ENCODE assay signal across 9 mouse cellular contexts in genomic region chr2:35215363-35215762, GRCm38 (mm10). TPM values are rescaled to one million over a fixed set of nuclear protein-coding genes. Genes with fewer than 3 reads are reported as not detected.
A peak's percentile ranks its signal among the peaks of the same experiment; 100 is the strongest.
DNase-seq lines count a peak whose midpoint lies in the region; ATAC-seq and TF ChIP-seq lines count a peak whose summit lies in the region.
"Had no signal": no experiment of that assay in that cellular context is flagged by ENCODE, and none has a peak within 500 bp of the region (broad histone marks: within the 10 kb centered on the region; RNA-seq: fewer than 3 reads in every experiment).

No protein-coding gene starts in this region.

- no peak overlapping the region for H3K9ac ChIP-seq in embryonic facial prominence, embryonic 12.5 days
- no peak overlapping the region for H3K9ac ChIP-seq in midbrain, embryonic 14.5 days (replicated peaks; ENCODE audit: low read length)
- H3K9ac ChIP-seq in intestine, postnatal 0 days (ENCODE audit: low read depth, low read length), result no peak overlapping the region
- H3K9ac ChIP-seq: liver, embryonic 15.5 days had no signal

- H3K4me3 ChIP-seq in embryonic facial prominence, embryonic 12.5 days, result no peak overlapping the region
- H3K4me3 ChIP-seq in midbrain, embryonic 14.5 days (replicated peaks; ENCODE audit: low read depth, low read length), result no peak overlapping the region
- no peak overlapping the region for H3K4me3 ChIP-seq in intestine, postnatal 0 days (ENCODE audit: low read depth, low read length)
- H3K4me3 ChIP-seq: liver, embryonic 15.5 days had no signal

- 47% methylated on average over 14 of the region's 14 CpGs for WGBS in embryonic facial prominence, embryonic 12.5 days
- 22% methylated on average over 14 of the region's 14 CpGs for WGBS in midbrain, embryonic 14.5 days
- WGBS in intestine, postnatal 0 days, result 84% methylated on average over 14 of the region's 14 CpGs

- H3K4me1 ChIP-seq in embryonic facial prominence, embryonic 12.5 days, result peaks cover 13% of the 10 kb centered on the region; the same call in 1 of the 2 replicates
- 0 out of 2 replicates have a peak, but pooled peaks cover 3% of the 10 kb centered on the region for H3K4me1 ChIP-seq in midbrain, embryonic 14.5 days (ENCODE audit: control insufficient read depth, insufficient read depth, low read length)
- H3K4me1 ChIP-seq in intestine, postnatal 0 days (replicated peaks; ENCODE audit: control insufficient read depth, insufficient read depth, low read length), result no peaks in the 10 kb centered on the region

- no peak for TF ChIP-seq CTCF in intestine, postnatal 0 days (IDR thresholded peaks at IDR 0.05; ENCODE audit: low read depth)

- peak; percentile 34 for DNase-seq in layer of hippocampus, adult 11-12 months (ENCODE audit: low spot score)
- DNase-seq in layer of hippocampus, adult 9-10 months (ENCODE audit: low spot score), result no peak
- DNase-seq in kidney, adult 11 months, result peak; percentile 47
- peak; percentile 23 for DNase-seq in midbrain, embryonic 14.5 days
- DNase-seq in thymus, postnatal 25 days, result no peak
- DNase-seq in Muller cell, postnatal 12 days (ENCODE audit: inconsistent ontology term), result no peak

- H3K27ac ChIP-seq in embryonic facial prominence, embryonic 12.5 days, result peak overlapping the region; percentile 69; the same call in 1 of the 2 replicates
- H3K27ac ChIP-seq in midbrain, embryonic 14.5 days (replicated peaks; ENCODE audit: low read depth, low read length), result no peak overlapping the region
- no peak overlapping the region for H3K27ac ChIP-seq in intestine, postnatal 0 days (ENCODE audit: low read depth, low read length)
- H3K27ac ChIP-seq: liver, embryonic 15.5 days had no signal

- H3K36me3 ChIP-seq in embryonic facial prominence, embryonic 12.5 days, result no peaks in the 10 kb centered on the region
- H3K36me3 ChIP-seq in midbrain, embryonic 14.5 days (ENCODE audit: control insufficient read depth, insufficient read depth, low read length), result no peaks in the 10 kb centered on the region
- H3K36me3 ChIP-seq in intestine, postnatal 0 days (ENCODE audit: control insufficient read depth, insufficient read depth), result no peaks in the 10 kb centered on the region
- H3K36me3 ChIP-seq: liver, embryonic 15.5 days had no signal

- ATAC-seq in embryonic facial prominence, embryonic 12.5 days (ENCODE audit: insufficient number of reproducible peaks, insufficient read depth, low FRiP score, low TSS enrichment), result 0 out of 2 replicates have a peak, but pooled peaks have one; percentile 29
- no peak for ATAC-seq in midbrain, embryonic 14.5 days (ENCODE audit: low FRiP score, low TSS enrichment)
- ATAC-seq in intestine, postnatal 0 days, result no peak

- H3K4me2 ChIP-seq in embryonic facial prominence, embryonic 12.5 days (replicated peaks), result peak overlapping the region; percentile 23; the same call in 1 of the 2 replicates
- H3K4me2 ChIP-seq in midbrain, embryonic 14.5 days (ENCODE audit: low read length), result peak overlapping the region; percentile 33
- H3K4me2 ChIP-seq in intestine, postnatal 0 days (replicated peaks; ENCODE audit: low read depth), result no peak overlapping the region

- H3K9me3 ChIP-seq in embryonic facial prominence, embryonic 12.5 days, result no peaks in the 10 kb centered on the region
- H3K9me3 ChIP-seq in midbrain, embryonic 14.5 days (ENCODE audit: control insufficient read depth, low read length), result no peaks in the 10 kb centered on the region
- no peaks in the 10 kb centered on the region for H3K9me3 ChIP-seq in intestine, postnatal 0 days (ENCODE audit: control insufficient read depth)
- H3K9me3 ChIP-seq: liver, embryonic 15.5 days had no signal

- H3K27me3 ChIP-seq in embryonic facial prominence, embryonic 12.5 days, result peaks cover 6% of the 10 kb centered on the region; the same call in 1 of the 2 replicates
- no peaks in the 10 kb centered on the region for H3K27me3 ChIP-seq in midbrain, embryonic 14.5 days (ENCODE audit: control insufficient read depth, insufficient read depth, low read length)
- no peaks in the 10 kb centered on the region for H3K27me3 ChIP-seq in intestine, postnatal 0 days (replicated peaks; ENCODE audit: control insufficient read depth, insufficient read depth, low read length)

RNA-seq across cellular contexts. Expression of gene Rab14, which starts 14.4 kb away (rescaled TPM):
- polyA plus RNA-seq in embryonic facial prominence, embryonic 12.5 days (2016; fragmentation: Nextera tagmentation; extraction: Ambion mirVana), result 317 and 329 TPM in 2 replicates
- 401 and 415 TPM in 2 replicates for polyA plus RNA-seq in midbrain, embryonic 14.5 days (2014; fragmentation: Nextera tagmentation; extraction: Ambion mirVana)
- polyA plus RNA-seq in intestine, postnatal 0 days (2015; fragmentation: Nextera tagmentation; extraction: Ambion mirVana), result 364 and 399 TPM in 2 replicates

RNA-seq across cellular contexts. Expression of gene Gsn, which starts 40.8 kb away (rescaled TPM):
- 130 and 133 TPM in 2 replicates for polyA plus RNA-seq in embryonic facial prominence, embryonic 12.5 days (2016; fragmentation: Nextera tagmentation; extraction: Ambion mirVana)
- 8.8 and 18.9 TPM in 2 replicates for polyA plus RNA-seq in midbrain, embryonic 14.5 days (2014; fragmentation: Nextera tagmentation; extraction: Ambion mirVana)
- polyA plus RNA-seq in intestine, postnatal 0 days (2015; fragmentation: Nextera tagmentation; extraction: Ambion mirVana), result 129 and 138 TPM in 2 replicates

Comparison
In these comparisons a context has a peak if more than half of its experiments do, and no peak if none do; other contexts are left out.
1. DNase-seq: peak in layer of hippocampus, adult 11-12 months (single experiment), kidney, adult 11 months (single experiment) and midbrain, embryonic 14.5 days (single experiment); none in layer of hippocampus, adult 9-10 months (single experiment), thymus, postnatal 25 days (single experiment) and Muller cell, postnatal 12 days (single experiment).